Mouse (Mus musculus): ENCODE results near the gene Iqcf1. TPM values are rescaled to one million over a fixed set of nuclear protein-coding genes. Genes with fewer than 3 reads are reported as not detected.
A peak's percentile ranks its signal among the peaks of the same experiment; 100 is the strongest.

The Iqcf1 gene
- polyA plus RNA-seq, 1 experiment from 2014 or later: not detected

GRCm38 (mm10) chr9:106467746-106468145 lies 32.0 kb upstream of the Iqcf1 start:
- H3K4me3 ChIP-seq: no peak overlapping the region
- 91% methylated on average over 7 of the region's 7 CpGs for WGBS
- H3K9ac ChIP-seq (replicated peaks): no peak overlapping the region
- ATAC-seq (ENCODE audit: low FRiP score, low read depth): no peak
- no peaks in the 10 kb centered on the region for H3K9me3 ChIP-seq
- H3K4me1 ChIP-seq: peaks cover 24% of the 10 kb centered on the region
- H3K36me3 ChIP-seq: peaks cover 21% of the 10 kb centered on the region
- H3K27ac ChIP-seq (replicated peaks): no peak overlapping the region
- no peak overlapping the region for H3K4me2 ChIP-seq (replicated peaks)
- H3K27me3 ChIP-seq: peaks cover 30% of the 10 kb centered on the region

GRCm38 (mm10) chr9:106469317-106469716 lies 30.4 kb upstream of the Iqcf1 start:
- H3K4me2 ChIP-seq (replicated peaks): no peak overlapping the region

GRCm38 (mm10) chr9:106469776-106470175 lies 30.0 kb upstream of the Iqcf1 start:
- WGBS: 73% methylated on average over 9 of the region's 9 CpGs
- H3K9ac ChIP-seq (replicated peaks): no peak overlapping the region
- H3K27me3 ChIP-seq: peaks cover 21% of the 10 kb centered on the region; the same call in 1 of the 2 replicates
- H3K9me3 ChIP-seq: no peaks in the 10 kb centered on the region
- H3K4me1 ChIP-seq: peaks cover 27% of the 10 kb centered on the region
- H3K36me3 ChIP-seq: 0 out of 2 replicates have a peak, but pooled peaks cover 2% of the 10 kb centered on the region
- no peak overlapping the region for H3K4me3 ChIP-seq
- no peak overlapping the region for H3K4me2 ChIP-seq (replicated peaks)
- no peak for ATAC-seq (ENCODE audit: low FRiP score, low read depth)
- H3K27ac ChIP-seq (replicated peaks): no peak overlapping the region

More at GRCm38 (mm10) chr9:106469317-106469716, 30.4 kb upstream of the Iqcf1 start:
- H3K9ac ChIP-seq (replicated peaks): no peak overlapping the region
- peaks cover 27% of the 10 kb centered on the region for H3K4me1 ChIP-seq
- H3K9me3 ChIP-seq: no peaks in the 10 kb centered on the region
- H3K4me3 ChIP-seq: no peak overlapping the region
- H3K27ac ChIP-seq (replicated peaks): no peak overlapping the region
- no peak for ATAC-seq (ENCODE audit: low FRiP score, low read depth)
- 70% methylated on average over 6 of the region's 6 CpGs for WGBS
- 0 out of 2 replicates have a peak, but pooled peaks cover 6% of the 10 kb centered on the region for H3K36me3 ChIP-seq
- H3K27me3 ChIP-seq: peaks cover 22% of the 10 kb centered on the region; the same call in 1 of the 2 replicates

GRCm38 (mm10) chr9:106470991-106471750 lies 28.6 kb upstream of the Iqcf1 start:
- no peaks in the 10 kb centered on the region for H3K36me3 ChIP-seq
- no peak overlapping the region for H3K9ac ChIP-seq (replicated peaks)
- 69% methylated on average over 14 of the region's 14 CpGs for WGBS
- H3K4me3 ChIP-seq: no peak overlapping the region
- no peak overlapping the region for H3K4me2 ChIP-seq (replicated peaks)
- H3K27ac ChIP-seq (replicated peaks): no peak overlapping the region
- peaks cover 15% of the 10 kb centered on the region; the same call in 1 of the 2 replicates for H3K27me3 ChIP-seq
- no peaks in the 10 kb centered on the region for H3K9me3 ChIP-seq
- no peak for ATAC-seq (ENCODE audit: low FRiP score, low read depth)
- H3K4me1 ChIP-seq: peaks cover 20% of the 10 kb centered on the region

GRCm38 (mm10) chr9:106471892-106472291 lies 27.9 kb upstream of the Iqcf1 start:
- Histone ChIP-seq H3K27ac (replicated peaks) (no peak overlapping the region), H3K4me3 (no peak overlapping the region)

GRCm38 (mm10) chr9:106472321-106472720 lies 27.4 kb upstream of the Iqcf1 start:
- ATAC-seq (ENCODE audit: low FRiP score, low read depth): no peak
- Histone ChIP-seq H3K9ac (replicated peaks) (no peak overlapping the region), H3K9me3 (no peaks in the 10 kb centered on the region), H3K4me2 (replicated peaks) (no peak overlapping the region), H3K4me3 (no peak overlapping the region), H3K4me1 (peaks cover 25% of the 10 kb centered on the region), H3K27me3 (peaks cover 14% of the 10 kb centered on the region; the same call in 1 of the 2 replicates), H3K27ac (replicated peaks) (no peak overlapping the region), H3K36me3 (no peaks in the 10 kb centered on the region)
- 76% methylated on average over 4 of the region's 4 CpGs for WGBS

More at GRCm38 (mm10) chr9:106471892-106472291, 27.9 kb upstream of the Iqcf1 start:
- Histone ChIP-seq H3K9ac (replicated peaks) (no peak overlapping the region), H3K9me3 (no peaks in the 10 kb centered on the region), H3K4me1 (peaks cover 25% of the 10 kb centered on the region), H3K4me2 (replicated peaks) (no peak overlapping the region), H3K36me3 (no peaks in the 10 kb centered on the region), H3K27me3 (peaks cover 14% of the 10 kb centered on the region; the same call in 1 of the 2 replicates)
- no peak for ATAC-seq (ENCODE audit: low FRiP score, low read depth)
- 7% methylated on average over 5 of the region's 5 CpGs for WGBS

GRCm38 (mm10) chr9:106473081-106473752 lies 26.6 kb upstream of the Iqcf1 start:
- 90% methylated on average over 16 of the region's 16 CpGs for WGBS
- H3K36me3 ChIP-seq: no peaks in the 10 kb centered on the region
- peaks cover 14% of the 10 kb centered on the region; the same call in 1 of the 2 replicates for H3K27me3 ChIP-seq
- no peak overlapping the region for H3K4me2 ChIP-seq (replicated peaks)
- no peak overlapping the region for H3K4me3 ChIP-seq
- no peaks in the 10 kb centered on the region for H3K9me3 ChIP-seq
- no peak for ATAC-seq (ENCODE audit: low FRiP score, low read depth)
- peaks cover 33% of the 10 kb centered on the region for H3K4me1 ChIP-seq
- H3K9ac ChIP-seq (replicated peaks): no peak overlapping the region
- no peak overlapping the region for H3K27ac ChIP-seq (replicated peaks)

- no peak overlapping the region for H3K27ac ChIP-seq (replicated peaks)
- no peak overlapping the region for H3K9ac ChIP-seq (replicated peaks)
These were observed 26.0 kb upstream of the Iqcf1 start for GRCm38 (mm10) chr9:106473753-106474105.

GRCm38 (mm10) chr9:106474456-106474855 lies 25.3 kb upstream of the Iqcf1 start:
- Histone ChIP-seq H3K36me3 (no peaks in the 10 kb centered on the region), H3K4me3 (no peak overlapping the region), H3K4me1 (peaks cover 38% of the 10 kb centered on the region), H3K9ac (replicated peaks) (no peak overlapping the region; the same call in 1 of the 2 replicates), H3K9me3 (no peaks in the 10 kb centered on the region), H3K27me3 (peaks cover 14% of the 10 kb centered on the region; the same call in 1 of the 2 replicates), H3K4me2 (replicated peaks) (peak overlapping the region; percentile 18; the same call in 1 of the 2 replicates), H3K27ac (replicated peaks) (no peak overlapping the region)
- 0 out of 2 replicates have a peak, but pooled peaks have one; percentile 10 for ATAC-seq (ENCODE audit: low FRiP score, low read depth)
- WGBS: 3% methylated on average over 6 of the region's 6 CpGs

More at GRCm38 (mm10) chr9:106473753-106474105, 26.0 kb upstream of the Iqcf1 start:
- H3K4me3 ChIP-seq: no peak overlapping the region
- H3K36me3 ChIP-seq: no peaks in the 10 kb centered on the region
- 68% methylated on average over 5 of the region's 5 CpGs for WGBS
- H3K27me3 ChIP-seq: peaks cover 14% of the 10 kb centered on the region; the same call in 1 of the 2 replicates
- H3K4me1 ChIP-seq: peaks cover 38% of the 10 kb centered on the region
- H3K9me3 ChIP-seq: no peaks in the 10 kb centered on the region
- ATAC-seq (ENCODE audit: low FRiP score, low read depth): no peak
- no peak overlapping the region for H3K4me2 ChIP-seq (replicated peaks)

- H3K9me3 ChIP-seq: no peaks in the 10 kb centered on the region
- H3K27ac ChIP-seq (replicated peaks): no peak overlapping the region
- no peak overlapping the region for H3K4me2 ChIP-seq (replicated peaks)
- no peaks in the 10 kb centered on the region for H3K36me3 ChIP-seq
- no peak for ATAC-seq (ENCODE audit: low FRiP score, low read depth)
- peaks cover 14% of the 10 kb centered on the region; the same call in 1 of the 2 replicates for H3K27me3 ChIP-seq
- H3K4me3 ChIP-seq: no peak overlapping the region
- WGBS: 56% methylated on average over 7 of the region's 7 CpGs
- no peak overlapping the region; the same call in 1 of the 2 replicates for H3K9ac ChIP-seq (replicated peaks)
- peaks cover 38% of the 10 kb centered on the region for H3K4me1 ChIP-seq
These were observed 24.7 kb upstream of the Iqcf1 start for GRCm38 (mm10) chr9:106475046-106475445.

- H3K27ac ChIP-seq (replicated peaks): 0 out of 2 replicates have a peak within 1 kb of the TSS, but pooled peaks have one; percentile 15
- peaks cover 38% of the 10 kb centered on the region for H3K4me1 ChIP-seq
- H3K4me2 ChIP-seq (replicated peaks): peak within 1 kb of the TSS; percentile 27
- H3K9me3 ChIP-seq: no peaks in the 10 kb centered on the region
- WGBS: 84% methylated on average over 10 of the region's 10 CpGs
- peaks cover 14% of the 10 kb centered on the region; the same call in 1 of the 2 replicates for H3K27me3 ChIP-seq
- peak within 1 kb of the TSS; percentile 11 for H3K9ac ChIP-seq (replicated peaks)
- no peak for ATAC-seq (ENCODE audit: low FRiP score, low read depth)
- H3K36me3 ChIP-seq: 0 out of 2 replicates have a peak, but pooled peaks cover 1% of the 10 kb centered on the region
- peak within 1 kb of the TSS; percentile 78; the same call in 1 of the 2 replicates for H3K4me3 ChIP-seq
These were observed 24.1 kb upstream of the Iqcf1 start, which contains the start of gene Rrp9 for GRCm38 (mm10) chr9:106475663-106476001. Gene Rrp9 (plus strand): TSS chr9:106475963.
